Mouse (Mus musculus) liver, embryonic 13.5 days (tissue): ENCODE data around the gene Cers5. TPM values are rescaled to one million over a fixed set of nuclear protein-coding genes. Genes with fewer than 3 reads are reported as not detected.
A peak's percentile ranks its signal among the peaks of the same experiment; 100 is the strongest.

Experiments used
- ATAC-seq: fragments of 200-750 bp; cut with Nextera tagmentation; 2 replicates; pipeline ENCODE4 v1.8.0; 2017; ENCODE audit warnings: low read depth, mild to moderate bottlenecking, moderate number of reproducible peaks, moderate library complexity
- DNase-seq: peaks from one replicate; pipeline ENCODE4 v3.0.0; 2022
- H3K27ac ChIP-seq: fragments of 300-500 bp; sonication (generic); 2 replicates; pipeline ENCODE4 v1.5.1; 2015; ENCODE audit warnings: moderate library complexity, mild to moderate bottlenecking, inconsistent platforms
- H3K27me3 ChIP-seq: fragments of 300-500 bp; sonication (generic); 2 replicates; pipeline ENCODE4 v1.6.1; 2015; ENCODE audit warnings: mild to moderate bottlenecking, inconsistent platforms
- H3K36me3 ChIP-seq: fragments of 300-500 bp; sonication (generic); 2 replicates; pipeline ENCODE4 v1.6.1; 2015; ENCODE audit warnings: mild to moderate bottlenecking, inconsistent platforms
- H3K4me1 ChIP-seq: fragments of 300-500 bp; sonication (generic); replicated peaks from 2 replicates; pipeline ENCODE4 v1.6.1; 2015; ENCODE audit warnings: inconsistent platforms
- H3K4me2 ChIP-seq: fragments of 300-500 bp; sonication (generic); 2 replicates; pipeline ENCODE4 v1.6.1; 2015; ENCODE audit warnings: inconsistent platforms, mild to moderate bottlenecking, moderate library complexity
- H3K4me3 ChIP-seq: fragments of 300-500 bp; sonication (generic); replicated peaks from 2 replicates; pipeline ENCODE4 v1.5.1; 2015; ENCODE audit warnings: mild to moderate bottlenecking, inconsistent platforms
- H3K9ac ChIP-seq: fragments of 300-500 bp; sonication (generic); 2 replicates; pipeline ENCODE4 v1.6.1; 2015; ENCODE audit warnings: mild to moderate bottlenecking, inconsistent platforms
- H3K9me3 ChIP-seq: fragments of 300-500 bp; sonication (generic); replicated peaks from 2 replicates; pipeline ENCODE4 v1.6.1; 2016; ENCODE audit warnings: inconsistent platforms
- WGBS: fragments of 180-500 bp; shearing (Covaris S2); methylation state at CpG from one replicate; pipeline ENCODE4 v1.1.7; 2015; ENCODE audit not compliant: insufficient replicate concordance; 5-methylcytosine and 5-hydroxymethylcytosine counted together
- polyA plus RNA-seq: library from polyadenylated mRNA; unstranded; fragments of >200 nt; fragmentation: Nextera tagmentation; extraction: Ambion mirVana; gene quantifications from 2 replicates; pipeline ENCODE4 v1.2.1, GENCODE M21; 2015

Cers5 gene
- polyA plus RNA-seq, 1 experiment from 2014 or later: 11.2 TPM

GRCm38 (mm10) chr15:99724292-99725021, 48.2 kb downstream of the Cers5 start:
- peak overlapping the region; percentile 83 for H3K4me3 ChIP-seq
- H3K36me3 ChIP-seq: peaks cover 28% of the 10 kb centered on the region
- ATAC-seq (no peak), DNase-seq (peak; percentile 47)
- H3K4me1 ChIP-seq: peaks cover 51% of the 10 kb centered on the region
- peak overlapping the region; percentile 86 for H3K27ac ChIP-seq
- no peaks in the 10 kb centered on the region; the same call in 1 of the 2 replicates for H3K27me3 ChIP-seq
- WGBS: 13% methylated on average over 16 of the region's 16 CpGs
- peak overlapping the region; percentile 77 for H3K4me2 ChIP-seq
- peaks cover 6% of the 10 kb centered on the region; the same call in 1 of the 2 replicates for H3K9me3 ChIP-seq
- peak overlapping the region; percentile 54 for H3K9ac ChIP-seq

GRCm38 (mm10) chr15:99723515-99724291, 49.0 kb downstream of the Cers5 start:
- WGBS: 31% methylated on average over 11 of the region's 11 CpGs
- no peak for ATAC-seq
- H3K4me1 ChIP-seq: peaks cover 53% of the 10 kb centered on the region

GRCm38 (mm10) chr15:99723120-99723514, 49.6 kb downstream of the Cers5 start:
- H3K27ac ChIP-seq: peak overlapping the region; percentile 86
- no peaks in the 10 kb centered on the region for H3K9me3 ChIP-seq
- peaks cover 15% of the 10 kb centered on the region for H3K36me3 ChIP-seq
- DNase-seq (no peak), ATAC-seq (no peak)
- peaks cover 53% of the 10 kb centered on the region for H3K4me1 ChIP-seq
- peak overlapping the region; percentile 26; the same call in 1 of the 2 replicates for H3K9ac ChIP-seq
- peak overlapping the region; percentile 77 for H3K4me2 ChIP-seq
- H3K27me3 ChIP-seq: no peaks in the 10 kb centered on the region; the same call in 1 of the 2 replicates
- WGBS: 36% methylated on average over 10 of the region's 10 CpGs
- no peak overlapping the region for H3K4me3 ChIP-seq

More at GRCm38 (mm10) chr15:99723515-99724291, 49.0 kb downstream of the Cers5 start:
- DNase-seq: no peak
- H3K9ac ChIP-seq: peak overlapping the region; percentile 54; the same call in 1 of the 2 replicates
- H3K27me3 ChIP-seq: no peaks in the 10 kb centered on the region; the same call in 1 of the 2 replicates
- peak overlapping the region; percentile 86 for H3K27ac ChIP-seq
- peaks cover 21% of the 10 kb centered on the region for H3K36me3 ChIP-seq
- peaks cover 2% of the 10 kb centered on the region; the same call in 1 of the 2 replicates for H3K9me3 ChIP-seq
- no peak overlapping the region; the same call in 1 of the 2 replicates for H3K4me3 ChIP-seq
- H3K4me2 ChIP-seq: peak overlapping the region; percentile 77

GRCm38 (mm10) chr15:99721921-99722743, 50.6 kb downstream of the Cers5 start:
- 66% methylated on average over 25 of the region's 25 CpGs for WGBS
- H3K36me3 ChIP-seq: peaks cover 6% of the 10 kb centered on the region; the same call in 1 of the 2 replicates
- H3K27me3 ChIP-seq: no peaks in the 10 kb centered on the region; the same call in 1 of the 2 replicates
- H3K27ac ChIP-seq: no peak overlapping the region
- H3K4me1 ChIP-seq: peaks cover 52% of the 10 kb centered on the region
- H3K9me3 ChIP-seq: no peaks in the 10 kb centered on the region
- ATAC-seq (no peak), DNase-seq (no peak)
- no peak overlapping the region for H3K4me2 ChIP-seq
- no peak overlapping the region; the same call in 1 of the 2 replicates for H3K9ac ChIP-seq
- H3K4me3 ChIP-seq: no peak overlapping the region

GRCm38 (mm10) chr15:99719865-99720264, 52.8 kb downstream of the Cers5 start:
- peaks cover 57% of the 10 kb centered on the region for H3K4me1 ChIP-seq
- H3K4me3 ChIP-seq: no peak overlapping the region
- ATAC-seq (no peak), DNase-seq (no peak)
- H3K36me3 ChIP-seq: peaks cover 6% of the 10 kb centered on the region; the same call in 1 of the 2 replicates
- no peak overlapping the region for H3K9ac ChIP-seq
- no peaks in the 10 kb centered on the region; the same call in 1 of the 2 replicates for H3K27me3 ChIP-seq
- no peak overlapping the region for H3K27ac ChIP-seq
- no peak overlapping the region for H3K4me2 ChIP-seq
- no peaks in the 10 kb centered on the region for H3K9me3 ChIP-seq
- 59% methylated on average over 8 of the region's 8 CpGs for WGBS

GRCm38 (mm10) chr15:99718461-99719021, 54.1 kb downstream of the Cers5 start:
- Histone ChIP-seq H3K9me3 (no peaks in the 10 kb centered on the region), H3K4me1 (peaks cover 44% of the 10 kb centered on the region), H3K4me2 (peak overlapping the region; percentile 34), H3K27me3 (no peaks in the 10 kb centered on the region), H3K9ac (no peak overlapping the region), H3K4me3 (peak overlapping the region; percentile 27; the same call in 1 of the 2 replicates), H3K36me3 (peaks cover 13% of the 10 kb centered on the region), H3K27ac (peak overlapping the region; percentile 63)
- DNase-seq: no peak
- no peak for ATAC-seq
- WGBS: 65% methylated on average over 9 of the region's 9 CpGs

GRCm38 (mm10) chr15:99717386-99718334, 55.0 kb downstream of the Cers5 start, which contains the start of gene Gpd1:
Gene Gpd1 (plus strand): TSS chr15:99717515.
- Histone ChIP-seq H3K36me3 (peaks cover 22% of the 10 kb centered on the region), H3K4me1 (peaks cover 40% of the 10 kb centered on the region), H3K9me3 (no peaks in the 10 kb centered on the region), H3K9ac (no peak within 1 kb of the TSS), H3K27me3 (no peaks in the 10 kb centered on the region), H3K4me2 (peak within 1 kb of the TSS; percentile 34), H3K27ac (peak within 1 kb of the TSS; percentile 65; the same call in 1 of the 2 replicates), H3K4me3 (peak within 1 kb of the TSS; percentile 27)
- 63% methylated on average over 26 of the region's 26 CpGs for WGBS
- ATAC-seq (no peak), DNase-seq (no peak)

GRCm38 (mm10) chr15:99716814-99717213, 55.9 kb downstream of the Cers5 start:
- Histone ChIP-seq H3K36me3 (peaks cover 30% of the 10 kb centered on the region), H3K27me3 (no peaks in the 10 kb centered on the region), H3K4me3 (no peak overlapping the region), H3K4me2 (no peak overlapping the region), H3K9ac (no peak overlapping the region), H3K9me3 (no peaks in the 10 kb centered on the region), H3K27ac (no peak overlapping the region), H3K4me1 (peaks cover 35% of the 10 kb centered on the region)
- no peak for DNase-seq
- no peak for ATAC-seq
- WGBS: 80% methylated on average over 12 of the region's 12 CpGs

- H3K27me3 ChIP-seq: no peaks in the 10 kb centered on the region
- H3K4me3 ChIP-seq: no peak overlapping the region
- DNase-seq (no peak), ATAC-seq (no peak)
- no peak overlapping the region for H3K4me2 ChIP-seq
- peaks cover 37% of the 10 kb centered on the region for H3K36me3 ChIP-seq
- no peaks in the 10 kb centered on the region for H3K9me3 ChIP-seq
- 61% methylated on average over 11 of the region's 11 CpGs for whole genome bisulfite sequencing
- H3K9ac ChIP-seq: no peak overlapping the region
- peak overlapping the region; percentile 65 for H3K27ac ChIP-seq
- peaks cover 36% of the 10 kb centered on the region for H3K4me1 ChIP-seq
Observed at GRCm38 (mm10) chr15:99715982-99716746, 56.5 kb downstream of the Cers5 start.
